Mouse (Mus musculus): ENCODE measurements around the gene Hipk2. TPM values are rescaled to one million over a fixed set of nuclear protein-coding genes. Genes with fewer than 3 reads are reported as not detected.

The Hipk2 gene
- polyA plus RNA-seq, 1 experiment from 2014 or later: 20.4 TPM

DNA sequence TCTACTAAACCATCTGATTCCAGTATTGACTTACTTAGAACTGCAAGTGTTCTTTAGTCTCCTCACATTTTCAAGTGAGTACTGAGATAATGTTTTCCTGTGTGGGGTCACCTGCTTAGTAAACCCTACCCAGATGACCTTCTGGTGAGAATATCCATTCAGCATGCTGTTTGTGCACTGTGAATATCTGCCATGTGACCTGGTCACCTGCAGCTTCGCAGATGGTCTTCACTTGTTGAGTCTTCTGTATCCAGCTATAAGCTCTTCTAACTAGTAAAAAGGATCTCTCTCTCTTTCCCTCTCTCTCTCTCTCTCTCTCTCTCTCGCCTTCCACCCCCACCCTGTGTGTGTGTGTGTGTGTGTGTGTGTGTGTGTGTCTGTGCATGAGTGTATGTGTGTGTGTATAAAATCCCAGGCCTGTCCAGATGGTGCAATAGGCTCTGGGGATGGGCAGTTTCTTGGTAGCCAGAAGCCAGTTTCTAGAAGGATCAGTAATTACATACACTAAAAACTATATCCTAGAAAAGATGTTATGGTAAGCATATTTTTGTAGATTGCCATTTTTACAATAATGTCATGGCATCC is 99.9 kb downstream of the Hipk2 start:
- 89% methylated on average over 2 of the region's 2 CpGs for WGBS
- Histone ChIP-seq H3K4me1 (replicated peaks; ENCODE audit: insufficient read depth, low read length) (0 out of 2 replicates have a peak, but pooled peaks cover under 1% of the 10 kb centered on the region), H3K4me3 (replicated peaks; ENCODE audit: low read depth, low read length) (no peak overlapping the region), H3K36me3 (ENCODE audit: insufficient read depth, low read length) (no peaks in the 10 kb centered on the region), H3K27me3 (ENCODE audit: insufficient read depth, low read length) (no peaks in the 10 kb centered on the region), H3K4me2 (ENCODE audit: low read length) (no peak overlapping the region), H3K9me3 (replicated peaks; ENCODE audit: low read length) (no peaks in the 10 kb centered on the region), H3K9ac (ENCODE audit: low read depth, low read length) (no peak overlapping the region), H3K27ac (no peak overlapping the region)
- DNase-seq (ENCODE audit: low spot score) (no peak), ATAC-seq (replicated peaks; ENCODE audit: low FRiP score, low read depth) (no peak)
- TF ChIP-seq CTCF (IDR thresholded peaks at IDR 0.05; ENCODE audit: low read depth): no peak

DNA sequence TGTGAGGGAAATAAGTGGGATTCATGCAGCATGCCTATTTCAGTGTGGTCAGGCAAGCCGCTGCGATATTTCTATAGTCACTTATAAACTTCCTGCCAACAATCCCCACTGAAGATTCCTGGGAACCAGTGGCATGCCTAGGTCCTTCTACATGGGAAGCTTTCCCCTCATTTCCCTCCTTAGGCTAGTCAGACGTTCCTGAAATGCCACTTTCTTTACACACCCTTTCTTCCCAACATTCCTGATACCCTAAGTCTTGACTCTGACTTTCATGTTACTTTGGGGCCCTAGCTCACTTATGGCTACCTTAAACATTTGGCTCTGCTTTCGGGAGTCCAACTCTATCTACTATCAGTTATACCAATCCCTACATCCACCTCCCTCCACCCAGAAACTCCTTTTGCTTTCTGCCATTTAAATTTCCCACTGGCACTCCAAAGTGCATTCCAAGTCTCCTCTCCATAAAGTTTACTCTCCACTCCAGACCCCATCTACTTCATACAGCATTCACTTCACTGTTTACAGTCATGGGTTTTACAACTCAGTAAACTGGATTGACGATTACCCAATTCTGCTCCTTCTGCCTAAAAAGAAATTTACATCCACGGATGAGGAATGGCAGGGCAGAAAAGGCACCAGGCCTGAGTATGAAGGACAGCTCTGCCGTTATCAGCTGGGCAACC is 103.0 kb downstream of the Hipk2 start:
- no peak for TF ChIP-seq CTCF (IDR thresholded peaks at IDR 0.05; ENCODE audit: low read depth)
- DNase-seq (ENCODE audit: low spot score): no peak

DNA sequence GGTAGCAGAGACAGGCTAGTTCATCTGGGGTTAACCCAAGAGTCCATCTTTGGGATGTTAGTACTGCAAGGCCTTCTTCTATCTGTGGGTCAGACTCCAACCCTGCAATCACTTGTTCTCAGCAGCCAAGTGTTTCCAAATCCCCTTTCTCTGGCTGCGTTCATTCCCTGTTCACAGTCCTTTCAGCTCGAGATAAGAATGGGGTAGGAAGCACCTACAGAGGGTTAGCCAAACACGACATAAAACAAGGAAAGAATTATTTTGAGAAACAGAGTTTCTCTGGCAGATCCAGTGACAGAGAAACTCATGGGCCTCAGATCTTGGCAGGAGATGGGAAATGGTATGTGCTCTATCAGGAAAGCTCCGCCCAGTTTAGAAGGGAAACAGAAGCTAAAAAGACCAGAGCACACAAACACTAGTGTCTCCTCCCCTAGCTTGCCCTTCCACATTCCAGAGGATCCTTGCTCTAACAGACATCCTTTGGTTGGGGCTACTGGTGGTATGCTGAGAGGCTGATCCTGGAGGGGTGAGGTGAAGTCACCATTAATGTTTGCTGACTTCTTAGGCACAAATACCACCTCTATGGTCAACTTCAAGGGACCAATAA is 104.8 kb downstream of the Hipk2 start:
- no peak for ATAC-seq (replicated peaks; ENCODE audit: low FRiP score, low read depth)
- H3K27ac ChIP-seq: no peak overlapping the region
- no peak overlapping the region for H3K4me2 ChIP-seq (ENCODE audit: low read length)
- WGBS: 53% methylated on average over 4 of the region's 4 CpGs
- H3K9ac ChIP-seq (ENCODE audit: low read depth, low read length): no peak overlapping the region
- DNase-seq (ENCODE audit: low spot score): peak; percentile 88
- no peaks in the 10 kb centered on the region for H3K9me3 ChIP-seq (replicated peaks; ENCODE audit: low read length)
- H3K4me1 ChIP-seq (replicated peaks; ENCODE audit: insufficient read depth, low read length): 0 out of 2 replicates have a peak, but pooled peaks cover 2% of the 10 kb centered on the region
- no peak for TF ChIP-seq CTCF (IDR thresholded peaks at IDR 0.05; ENCODE audit: low read depth)
- H3K4me3 ChIP-seq (replicated peaks; ENCODE audit: low read depth, low read length): no peak overlapping the region
- H3K27me3 ChIP-seq (ENCODE audit: insufficient read depth, low read length): no peaks in the 10 kb centered on the region
- H3K36me3 ChIP-seq (ENCODE audit: insufficient read depth, low read length): no peaks in the 10 kb centered on the region

More for the DNA sequence above, 103.0 kb downstream of the Hipk2 start:
- ATAC-seq (replicated peaks; ENCODE audit: low FRiP score, low read depth): no peak
- Histone ChIP-seq H3K4me3 (replicated peaks; ENCODE audit: low read depth, low read length) (no peak overlapping the region), H3K27me3 (ENCODE audit: insufficient read depth, low read length) (no peaks in the 10 kb centered on the region), H3K4me2 (ENCODE audit: low read length) (no peak overlapping the region), H3K9me3 (replicated peaks; ENCODE audit: low read length) (no peaks in the 10 kb centered on the region), H3K27ac (no peak overlapping the region), H3K36me3 (ENCODE audit: insufficient read depth, low read length) (no peaks in the 10 kb centered on the region), H3K9ac (ENCODE audit: low read depth, low read length) (no peak overlapping the region), H3K4me1 (replicated peaks; ENCODE audit: insufficient read depth, low read length) (0 out of 2 replicates have a peak, but pooled peaks cover 2% of the 10 kb centered on the region)
- 72% methylated on average over 7 of the region's 7 CpGs for WGBS

DNA sequence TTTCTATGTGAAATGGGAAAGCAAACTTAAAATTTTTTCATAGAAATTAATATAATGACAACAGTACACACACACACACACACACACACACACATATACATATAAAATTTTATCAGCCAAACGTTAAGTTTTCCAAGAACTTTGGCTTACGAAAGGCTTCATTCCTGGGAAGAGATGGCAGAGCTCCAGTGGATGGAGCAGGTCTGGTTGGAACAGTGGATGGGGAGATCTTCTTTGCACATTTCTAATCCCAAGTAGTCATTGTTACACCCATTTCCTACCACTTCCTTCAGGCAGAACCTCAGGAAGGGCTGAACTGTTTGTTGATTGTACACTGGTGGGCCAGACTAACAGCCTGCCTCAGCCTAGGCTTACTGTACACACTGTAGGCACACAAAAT is 106.3 kb downstream of the Hipk2 start:
- WGBS: 84% methylated on average over 2 of the region's 2 CpGs
- TF ChIP-seq CTCF (IDR thresholded peaks at IDR 0.05; ENCODE audit: low read depth): no peak
- Histone ChIP-seq H3K4me2 (ENCODE audit: low read length) (no peak overlapping the region), H3K4me1 (replicated peaks; ENCODE audit: insufficient read depth, low read length) (0 out of 2 replicates have a peak, but pooled peaks cover 2% of the 10 kb centered on the region), H3K9ac (ENCODE audit: low read depth, low read length) (no peak overlapping the region), H3K9me3 (replicated peaks; ENCODE audit: low read length) (no peaks in the 10 kb centered on the region), H3K27ac (no peak overlapping the region), H3K27me3 (ENCODE audit: insufficient read depth, low read length) (no peaks in the 10 kb centered on the region), H3K4me3 (replicated peaks; ENCODE audit: low read depth, low read length) (no peak overlapping the region), H3K36me3 (ENCODE audit: insufficient read depth, low read length) (peaks cover 2% of the 10 kb centered on the region; the same call in 1 of the 2 replicates)
- DNase-seq (ENCODE audit: low spot score) (no peak), ATAC-seq (replicated peaks; ENCODE audit: low FRiP score, low read depth) (no peak)

DNA sequence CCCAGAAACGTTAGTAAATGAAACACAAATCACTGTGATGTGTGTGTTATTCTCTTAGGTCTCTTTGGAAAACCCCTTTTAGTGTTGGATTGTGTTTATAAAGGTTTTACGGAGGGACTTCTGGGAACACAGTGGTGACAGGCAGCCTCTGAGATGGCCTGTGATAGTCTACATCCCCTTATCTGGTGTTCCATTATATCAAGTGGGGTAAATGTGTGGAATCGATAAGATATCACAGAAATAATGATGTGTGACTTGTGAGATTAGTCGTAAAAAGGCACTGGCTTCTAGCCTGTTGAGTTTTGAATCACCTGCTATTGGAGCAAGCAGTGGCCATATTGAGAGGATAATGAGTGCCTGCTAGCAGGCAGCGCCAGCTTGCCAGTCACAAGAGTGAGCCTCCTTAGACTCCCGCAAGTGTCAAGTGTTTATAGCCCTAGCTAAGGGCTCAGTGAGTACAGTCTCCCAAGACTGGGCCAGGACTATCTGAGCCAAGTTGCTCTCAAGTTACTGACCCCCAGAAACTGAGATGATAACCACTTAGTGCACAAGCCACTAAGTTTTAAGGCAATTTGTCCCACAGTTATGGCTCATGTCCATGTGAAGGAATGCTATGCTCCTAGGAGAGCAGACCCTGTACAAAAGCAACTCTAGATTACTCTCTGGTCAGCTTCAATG is 113.2 kb downstream of the Hipk2 start:
- Histone ChIP-seq H3K27ac (no peak overlapping the region; the same call in 1 of the 2 replicates), H3K36me3 (ENCODE audit: insufficient read depth, low read length) (peaks cover 2% of the 10 kb centered on the region; the same call in 1 of the 2 replicates), H3K4me2 (ENCODE audit: low read length) (no peak overlapping the region), H3K9me3 (replicated peaks; ENCODE audit: low read length) (no peaks in the 10 kb centered on the region), H3K4me1 (replicated peaks; ENCODE audit: insufficient read depth, low read length) (no peaks in the 10 kb centered on the region; the same call in 1 of the 2 replicates), H3K4me3 (replicated peaks; ENCODE audit: low read depth, low read length) (no peak overlapping the region), H3K9ac (ENCODE audit: low read depth, low read length) (no peak overlapping the region), H3K27me3 (ENCODE audit: insufficient read depth, low read length) (no peaks in the 10 kb centered on the region)
- ATAC-seq (replicated peaks; ENCODE audit: low FRiP score, low read depth) (no peak), DNase-seq (ENCODE audit: low spot score) (no peak)
- 64% methylated on average over 6 of the region's 6 CpGs for WGBS
- no peak for TF ChIP-seq CTCF (IDR thresholded peaks at IDR 0.05; ENCODE audit: low read depth)

DNA sequence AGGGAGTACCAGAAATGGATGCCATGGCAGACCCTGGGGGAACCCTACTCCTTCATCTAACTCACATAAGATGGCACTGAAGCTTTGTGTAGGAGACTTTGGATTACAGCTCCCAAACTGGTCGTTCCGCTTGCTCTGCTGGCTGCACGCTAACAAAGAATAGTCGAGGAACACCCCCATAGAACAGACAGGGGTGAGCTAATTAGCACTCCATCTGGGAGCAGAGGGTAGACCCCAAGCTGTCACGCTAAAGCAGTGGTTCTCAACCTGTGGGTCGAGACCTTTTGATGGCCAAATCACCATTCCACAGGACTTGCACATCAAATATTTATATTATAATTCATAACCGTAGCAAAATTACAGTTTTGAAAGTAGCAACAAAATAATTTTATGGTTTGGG is 114.0 kb downstream of the Hipk2 start:
- TF ChIP-seq CTCF (IDR thresholded peaks at IDR 0.05; ENCODE audit: low read depth): no peak
- ATAC-seq (replicated peaks; ENCODE audit: low FRiP score, low read depth) (no peak), DNase-seq (ENCODE audit: low spot score) (no peak)
- Histone ChIP-seq H3K27me3 (ENCODE audit: insufficient read depth, low read length) (no peaks in the 10 kb centered on the region), H3K27ac (peak overlapping the region; percentile 42; the same call in 1 of the 2 replicates), H3K36me3 (ENCODE audit: insufficient read depth, low read length) (peaks cover 2% of the 10 kb centered on the region; the same call in 1 of the 2 replicates), H3K9me3 (replicated peaks; ENCODE audit: low read length) (no peaks in the 10 kb centered on the region), H3K4me2 (ENCODE audit: low read length) (no peak overlapping the region), H3K4me3 (replicated peaks; ENCODE audit: low read depth, low read length) (no peak overlapping the region), H3K9ac (ENCODE audit: low read depth, low read length) (no peak overlapping the region), H3K4me1 (replicated peaks; ENCODE audit: insufficient read depth, low read length) (no peaks in the 10 kb centered on the region; the same call in 1 of the 2 replicates)
- 80% methylated on average over 7 of the region's 7 CpGs for WGBS
